Mouse (Mus musculus): ENCODE measurements around the gene Ccdc28b. TPM values are rescaled to one million over a fixed set of nuclear protein-coding genes. Genes with fewer than 3 reads are reported as not detected.

The Ccdc28b gene
- total RNA-seq, 4 experiments from 2014 or later = 32.1 to 49.2 (median 43.5) TPM

GRCm38 (mm10) chr4:129622803-129623535 lies 778 bp downstream of the Ccdc28b start:
- no peak for DNase-seq

DNA sequence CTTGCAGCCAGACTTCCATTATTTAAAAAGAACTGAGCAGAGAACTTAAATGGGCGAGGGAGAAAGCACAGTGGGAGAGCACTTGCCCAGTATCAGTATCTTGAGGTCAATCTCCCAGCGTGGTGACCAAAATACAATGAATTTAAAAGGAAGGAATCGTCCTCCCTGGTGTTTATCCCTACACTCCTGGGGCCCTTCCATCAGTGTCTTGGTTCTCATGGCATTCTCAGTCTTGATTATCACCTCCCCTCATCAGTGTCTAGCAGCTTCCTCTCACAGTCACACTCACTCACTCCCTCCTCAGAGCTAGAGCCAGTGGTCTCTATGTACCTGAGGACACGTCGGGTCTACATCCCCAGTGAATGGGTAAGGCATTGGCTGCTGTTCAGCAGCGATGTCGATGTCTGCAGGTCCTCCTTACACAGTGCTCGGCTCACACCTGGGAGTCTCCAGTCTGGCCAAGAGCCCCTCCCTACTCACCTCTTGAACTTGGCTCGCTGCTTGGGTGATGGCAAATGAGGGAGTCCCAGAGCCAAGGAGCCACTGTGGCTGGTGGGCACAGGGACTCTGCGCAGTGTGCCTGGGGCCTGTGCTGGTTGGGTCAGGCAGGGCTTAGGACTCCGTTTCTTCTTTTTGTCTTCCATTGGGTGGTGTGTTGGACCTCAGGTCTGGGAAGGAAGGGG lies 1.5 kb downstream of the Ccdc28b start:
- DNase-seq = no peak

DNA sequence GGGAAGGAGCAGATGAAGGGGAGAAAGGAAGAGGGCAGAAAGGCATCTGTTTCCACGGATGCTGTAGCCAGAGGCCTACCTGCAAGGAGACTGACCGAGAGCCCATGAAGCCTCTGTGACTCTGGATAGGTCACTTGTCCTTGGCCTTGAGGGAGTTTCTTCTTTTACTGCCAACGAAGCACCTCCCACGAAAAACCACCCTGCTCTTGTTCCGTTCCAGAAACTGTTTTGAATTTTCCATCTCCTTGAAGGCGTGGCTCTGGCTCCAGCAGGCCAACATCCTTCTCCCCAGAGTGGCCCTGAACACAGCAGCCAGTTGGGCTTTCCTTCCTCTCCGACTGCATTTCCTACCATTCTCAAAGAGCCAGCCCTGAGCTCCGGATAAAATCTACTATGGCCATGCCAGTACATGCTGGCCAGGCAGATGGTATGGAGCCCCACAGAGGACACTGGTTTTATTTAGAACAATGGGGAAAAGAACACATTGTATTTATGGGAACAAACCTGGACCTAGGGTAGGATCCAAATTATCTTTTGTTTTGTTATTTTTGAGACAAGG lies 2.4 kb downstream of the Ccdc28b start:
- no peak for DNase-seq

DNA sequence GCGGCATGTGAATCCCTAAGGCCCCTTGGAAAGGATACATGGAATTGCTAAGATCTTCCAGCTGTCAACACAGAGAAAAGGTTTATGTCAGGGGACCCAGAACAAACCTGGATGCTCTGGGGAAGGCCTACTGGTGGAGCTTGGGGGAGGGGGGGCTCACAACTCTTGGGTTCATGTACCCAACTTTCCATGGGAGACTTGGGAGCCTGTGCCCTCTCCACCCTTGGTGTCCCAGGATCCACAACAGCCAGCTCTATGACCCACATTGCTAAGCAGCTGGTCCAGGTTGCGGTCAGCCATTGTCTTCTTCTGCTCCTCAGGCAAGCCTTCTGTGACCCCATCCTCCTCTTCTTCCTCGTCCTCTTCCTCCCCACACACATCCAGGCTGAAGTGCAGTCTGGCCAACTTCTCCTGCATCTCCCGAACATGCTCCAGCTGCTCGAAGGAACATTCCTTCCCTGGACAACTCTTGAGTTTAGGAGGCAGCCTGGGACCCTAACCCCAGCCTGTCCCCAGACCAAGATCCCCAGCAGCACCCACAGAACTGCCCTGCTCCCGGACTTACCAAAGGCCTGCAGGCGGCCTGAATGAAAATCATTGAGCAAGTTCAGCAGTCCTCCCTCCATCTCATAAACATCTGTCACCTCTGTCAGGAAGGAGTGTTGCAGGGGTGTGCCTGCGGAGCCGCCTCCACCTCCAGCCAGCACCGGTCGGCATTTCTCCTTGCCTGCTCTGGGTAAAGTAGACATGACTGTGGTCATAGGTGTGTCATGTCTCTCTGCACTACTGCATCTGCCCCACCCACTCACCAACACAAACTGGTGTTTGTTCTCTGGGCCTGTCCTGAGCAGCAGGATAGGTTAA lies 3.1 kb downstream of the Ccdc28b start:
- DNase-seq = no peak

DNA sequence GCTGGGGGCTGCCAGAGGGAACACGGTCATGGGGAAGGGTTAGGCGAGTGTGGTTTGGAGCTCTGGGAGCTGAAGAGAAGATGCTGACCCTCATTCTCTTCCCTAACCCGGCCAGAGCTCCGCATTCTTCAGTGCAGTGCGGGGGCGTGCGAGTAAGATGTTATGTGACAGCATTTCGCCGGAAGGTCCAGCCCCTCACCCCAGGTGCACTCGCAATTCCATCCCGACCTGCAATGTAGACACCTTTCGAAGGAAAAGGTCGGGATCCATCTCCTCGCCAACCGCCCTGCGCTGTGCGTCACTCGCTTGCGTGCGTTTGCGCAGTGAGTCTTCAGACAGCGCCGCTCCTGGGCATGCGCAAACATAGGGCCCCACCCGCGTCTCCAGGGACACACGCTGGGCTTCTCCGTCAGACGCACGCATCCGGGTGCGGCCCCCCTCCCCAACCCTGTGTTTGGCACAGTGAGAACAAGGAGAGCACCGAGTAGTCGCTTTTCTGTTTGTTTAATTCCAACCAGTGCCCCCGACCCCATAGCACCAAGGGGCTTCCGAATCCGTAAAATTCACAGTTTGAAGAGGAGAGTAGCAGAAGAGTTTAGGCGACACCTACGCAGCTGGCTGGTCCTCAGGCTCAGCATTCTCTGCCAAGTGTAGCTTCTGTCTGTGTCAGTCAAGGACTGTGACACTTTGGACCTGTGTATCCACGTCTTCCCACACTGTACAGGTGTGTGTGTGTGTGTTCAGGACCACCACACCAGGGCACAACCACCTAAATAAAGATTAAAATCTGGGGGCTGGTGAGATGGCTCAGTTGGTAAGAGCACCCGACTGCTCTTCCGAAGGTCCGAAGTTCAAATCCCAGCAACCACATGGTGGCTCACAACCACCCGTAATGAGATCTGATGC lies 4.7 kb downstream of the Ccdc28b start, which contains the start of gene Iqcc:
TSS of gene Iqcc (minus strand) at position 314 of the 906 bp plus-strand sequence.
- DNase-seq = peak; percentile 95

DNA sequence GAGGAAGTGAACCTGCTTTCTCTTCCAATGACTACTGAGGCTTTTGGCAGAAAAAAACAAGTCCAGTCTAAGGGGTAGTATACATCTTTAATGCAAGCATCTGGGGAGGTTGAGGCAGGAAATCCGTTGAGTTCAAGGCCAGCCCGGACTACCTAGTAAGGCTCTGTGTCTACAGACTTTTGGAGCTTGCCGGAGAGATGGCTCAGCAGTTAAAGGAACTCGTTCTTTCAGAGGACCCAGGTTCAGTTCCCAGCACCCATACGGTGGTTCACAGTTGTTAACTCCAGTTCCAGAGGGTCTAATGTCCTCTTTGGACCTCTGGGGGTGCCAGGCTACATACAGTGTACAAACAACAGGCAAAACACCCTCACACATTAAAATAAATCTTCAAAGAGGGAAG lies 5.7 kb downstream of the Ccdc28b start:
- DNase-seq = no peak

DNA sequence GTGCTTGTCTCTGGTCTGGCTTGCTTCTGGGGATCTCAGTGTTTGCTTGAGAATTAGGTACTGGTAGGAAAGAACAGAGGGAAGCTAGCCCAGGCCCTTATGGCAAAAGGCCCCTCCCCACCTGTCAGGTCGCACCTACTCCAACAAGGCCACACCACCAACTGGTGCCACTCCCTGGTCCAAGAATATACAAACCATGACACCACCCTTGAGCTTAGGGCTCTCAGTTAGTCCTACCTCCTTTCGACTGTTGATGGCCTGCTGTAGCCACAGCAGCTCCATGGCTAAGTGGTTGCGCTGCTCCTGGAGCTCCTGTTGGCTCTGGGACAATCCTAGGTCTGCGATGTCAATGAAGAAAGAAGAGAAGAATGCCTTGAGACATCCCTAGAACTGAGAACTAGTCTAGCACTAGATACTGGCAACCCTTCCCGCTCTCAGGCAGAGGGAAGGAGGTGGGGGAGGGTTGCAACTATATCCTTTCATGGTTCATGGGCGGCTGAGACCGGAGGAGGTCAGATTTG lies 6.6 kb downstream of the Ccdc28b start:
- DNase-seq = no peak

DNA sequence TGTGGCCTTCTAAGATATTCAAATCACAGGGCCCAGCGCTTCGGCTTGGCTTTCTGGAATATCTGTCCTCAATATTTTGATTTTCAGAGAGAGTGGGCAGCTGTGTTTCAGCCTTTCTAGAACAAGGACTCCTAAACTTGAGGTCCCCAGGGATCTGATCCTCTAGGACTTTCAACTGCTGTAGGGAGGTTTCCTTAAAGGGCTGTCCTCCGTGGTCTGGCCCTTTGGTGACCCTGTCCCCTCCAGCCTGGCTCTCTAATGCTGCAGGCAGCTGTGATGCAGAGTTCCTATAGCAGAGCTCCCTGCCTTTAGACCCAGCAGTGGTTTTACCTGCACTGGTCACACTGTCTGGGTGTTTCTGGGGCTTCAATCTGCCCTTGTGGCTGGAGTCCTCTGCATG lies 7.1 kb downstream of the Ccdc28b start:
- DNase-seq = no peak

- no peak for DNase-seq
Observed at GRCm38 (mm10) chr4:129615801-129616290, 7.9 kb downstream of the Ccdc28b start.

DNA sequence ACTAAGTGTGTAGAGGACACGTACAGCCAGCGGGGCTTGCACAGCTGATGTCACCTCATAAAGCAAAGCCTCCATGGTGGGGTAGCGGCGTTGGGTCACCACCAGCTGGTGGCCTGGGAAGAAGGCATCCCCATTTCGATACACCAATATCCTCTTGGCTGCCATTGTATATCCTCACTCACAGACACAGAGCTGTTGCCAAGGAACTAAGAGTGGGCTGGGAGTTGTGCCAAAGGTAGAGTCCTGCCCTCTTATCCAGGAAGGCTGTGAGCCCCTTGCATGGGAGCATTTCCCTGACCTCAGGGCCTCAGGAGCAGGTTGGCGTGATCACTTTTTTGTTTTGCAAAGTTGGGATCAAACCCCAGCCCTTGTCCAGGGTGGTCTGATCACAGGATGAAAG lies 9.7 kb downstream of the Ccdc28b start, which contains the start of gene Dcdc2b:
TSS of gene Dcdc2b (minus strand) at position 165 of the 400 bp plus-strand sequence.
- DNase-seq = no peak

GRCm38 (mm10) chr4:129610472-129610871 lies 13.3 kb downstream of the Ccdc28b start:
- DNase-seq = no peak

DNA sequence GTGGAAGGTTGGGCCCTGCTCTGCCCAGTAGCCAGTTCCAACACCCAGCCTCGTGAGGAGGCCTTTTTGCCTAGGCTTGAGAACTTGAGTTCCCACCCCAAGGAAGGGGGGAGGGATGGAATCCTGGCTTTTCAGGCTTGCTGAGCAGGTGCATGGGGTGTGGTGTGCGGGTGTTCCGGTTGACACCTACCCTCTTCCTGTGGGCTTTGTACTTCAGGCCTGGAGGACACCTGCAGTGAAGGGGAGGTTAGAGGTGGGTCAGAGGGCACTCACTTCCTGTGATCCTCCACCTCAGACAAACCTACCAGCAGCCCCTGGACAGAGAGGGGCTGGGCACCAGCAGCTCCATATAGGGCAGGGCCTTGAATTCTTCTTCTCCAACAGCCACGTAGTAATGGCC lies 13.7 kb downstream of the Ccdc28b start:
- DNase-seq = no peak

DNA sequence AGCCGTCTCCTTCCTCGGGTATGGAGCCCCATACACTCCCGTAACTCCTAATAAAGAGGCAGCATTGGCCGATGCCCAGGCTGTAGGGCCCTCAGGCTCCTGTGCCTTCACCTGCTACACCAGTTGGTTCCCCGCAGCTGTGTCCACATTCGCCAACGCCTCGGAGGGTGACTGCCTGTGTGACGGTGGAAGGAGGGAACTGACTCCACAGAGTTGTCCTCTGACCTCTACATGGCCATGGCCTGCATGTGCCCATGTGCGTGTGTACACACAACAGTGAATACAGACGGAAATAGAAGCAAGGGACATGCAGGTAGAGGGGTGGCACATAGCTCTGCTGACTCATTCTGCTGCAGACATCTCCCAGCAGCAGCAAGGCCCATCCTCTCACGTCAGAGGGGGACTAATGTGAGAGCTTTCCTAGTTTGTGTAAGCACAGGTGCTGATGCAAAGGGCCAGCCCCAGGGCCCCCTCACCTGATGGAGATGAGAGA lies 14.6 kb downstream of the Ccdc28b start:
- no peak for DNase-seq

GRCm38 (mm10) chr4:129608426-129609025 lies 15.2 kb downstream of the Ccdc28b start:
- DNase-seq = peak; percentile 62

- DNase-seq = peak; percentile 76
Observed at GRCm38 (mm10) chr4:129600233-129601158, 23.3 kb downstream of the Ccdc28b start, which contains the start of the genes Eif3i and Tmem234. Eif3i (minus strand) TSS chr4:129600648. Tmem234 (plus strand) TSS chr4:129600668.

GRCm38 (mm10) chr4:129588865-129589264 lies 34.9 kb downstream of the Ccdc28b start:
- no peak for DNase-seq

DNA sequence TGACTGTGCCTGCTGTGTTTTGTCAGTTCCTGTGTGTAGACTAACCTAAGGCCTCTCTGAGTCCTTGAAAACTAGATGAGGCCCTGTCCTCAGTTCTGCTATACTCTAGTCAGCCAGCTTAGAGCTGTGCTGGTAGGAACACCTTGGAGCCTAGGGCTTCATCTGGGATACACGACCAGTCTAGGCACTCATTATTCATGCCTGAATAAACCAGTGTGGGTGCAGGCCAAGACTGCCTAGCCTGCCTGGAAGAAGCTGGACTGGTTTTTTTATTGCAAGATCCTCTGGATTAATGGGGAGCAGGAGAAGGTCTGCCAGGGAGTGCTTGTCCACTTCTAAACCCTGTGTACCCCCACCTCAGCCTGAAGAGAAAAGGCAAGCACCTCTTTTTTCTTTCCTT lies 36.8 kb downstream of the Ccdc28b start:
- DNase-seq = no peak

DNA sequence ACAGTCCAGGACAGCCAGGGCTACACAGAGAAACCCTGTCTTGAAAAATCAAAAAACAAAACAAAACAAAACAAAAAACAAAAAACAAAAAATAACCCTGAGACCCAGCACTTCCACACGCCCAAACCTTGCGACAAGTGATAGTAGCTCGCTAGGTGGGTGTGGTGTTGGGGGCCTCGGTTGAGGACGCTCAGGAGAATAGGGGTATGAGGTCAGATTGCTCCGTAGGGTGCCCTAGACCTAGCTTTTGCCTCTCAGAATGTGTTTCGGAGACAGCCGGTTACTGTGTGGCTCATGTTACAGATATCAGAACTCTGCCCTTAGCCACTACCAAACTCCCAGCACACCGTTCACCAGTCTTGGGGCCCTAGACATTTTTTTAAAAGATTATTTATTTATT lies 38.0 kb downstream of the Ccdc28b start:
- DNase-seq = no peak

Measured in adrenal gland, adult 8-10 months (tissue).